Mouse (Mus musculus): ENCODE measurements around the gene Nubp2.

GRCm38 (mm10) chr17:24842631-24843030, 43.5 kb downstream of the Nubp2 start:
- TF ChIP-seq CTCF (IDR thresholded peaks at IDR 0.05; ENCODE audit: borderline replicate concordance, extremely low read depth, insufficient read depth, insufficient read length), result no peak
- no peak for TF ChIP-seq POLR2A (IDR thresholded peaks at IDR 0.05; ENCODE audit: borderline replicate concordance, extremely low read depth, insufficient read depth, insufficient read length, poor library complexity, severe bottlenecking)
